Mouse (Mus musculus) 3134 (cell line): ENCODE measurements around the gene Dlx6.

Experiments
- DNase-seq: peaks from one replicate; pipeline ENCODE4 v3.0.0-alpha.2; 2011; ENCODE audit warnings: low spot score; ENCODE audit not compliant: insufficient read length; ENCODE audit errors: extremely low read depth

Gene Dlx6

DNA sequence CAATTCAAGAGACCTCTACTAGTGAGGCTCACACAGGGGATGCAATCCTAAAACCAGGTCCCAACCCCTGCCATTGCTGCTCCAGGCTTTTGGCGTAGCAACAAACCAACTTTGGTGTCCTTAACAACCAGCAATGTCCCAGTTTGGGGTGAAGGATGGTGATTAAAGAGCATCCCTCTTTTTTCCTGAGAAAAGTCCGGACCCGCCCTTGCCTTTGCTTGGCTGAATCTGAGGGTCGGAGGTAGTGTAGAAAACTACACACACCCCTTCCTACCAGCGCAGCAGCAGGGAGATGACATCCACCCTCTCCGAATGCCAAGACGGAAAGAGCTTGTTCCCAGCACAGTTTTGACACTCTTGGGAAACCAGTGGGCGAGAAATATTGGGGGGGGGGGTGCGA lies 12.5 kb downstream of the Dlx6 start:
- no peak for DNase-seq

DNA sequence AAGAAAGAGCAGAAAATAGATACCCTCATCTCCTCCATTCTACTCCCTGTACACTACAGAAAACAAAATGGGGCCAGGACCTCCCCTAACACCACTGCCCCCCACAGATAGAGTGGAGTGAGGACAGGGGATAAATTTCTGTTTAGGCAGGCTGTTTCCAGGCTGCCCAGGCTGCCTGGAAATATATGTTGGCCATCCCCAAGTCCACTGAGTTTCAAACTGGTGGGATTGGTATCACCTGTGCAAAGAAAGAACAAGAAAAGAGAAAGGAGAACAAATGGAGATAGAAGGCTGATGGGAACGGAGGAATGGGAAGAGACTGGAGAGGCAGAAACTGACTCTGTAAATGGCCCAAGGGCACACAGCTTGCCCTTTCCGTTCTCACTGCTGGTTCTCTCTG lies 13.1 kb downstream of the Dlx6 start:
- no peak for DNase-seq

- no peak for DNase-seq
These were observed 13.6 kb downstream of the Dlx6 start for GRCm38 (mm10) chr6:6876731-6877130.

GRCm38 (mm10) chr6:6877346-6877910 lies 14.3 kb downstream of the Dlx6 start:
- no peak for DNase-seq

DNA sequence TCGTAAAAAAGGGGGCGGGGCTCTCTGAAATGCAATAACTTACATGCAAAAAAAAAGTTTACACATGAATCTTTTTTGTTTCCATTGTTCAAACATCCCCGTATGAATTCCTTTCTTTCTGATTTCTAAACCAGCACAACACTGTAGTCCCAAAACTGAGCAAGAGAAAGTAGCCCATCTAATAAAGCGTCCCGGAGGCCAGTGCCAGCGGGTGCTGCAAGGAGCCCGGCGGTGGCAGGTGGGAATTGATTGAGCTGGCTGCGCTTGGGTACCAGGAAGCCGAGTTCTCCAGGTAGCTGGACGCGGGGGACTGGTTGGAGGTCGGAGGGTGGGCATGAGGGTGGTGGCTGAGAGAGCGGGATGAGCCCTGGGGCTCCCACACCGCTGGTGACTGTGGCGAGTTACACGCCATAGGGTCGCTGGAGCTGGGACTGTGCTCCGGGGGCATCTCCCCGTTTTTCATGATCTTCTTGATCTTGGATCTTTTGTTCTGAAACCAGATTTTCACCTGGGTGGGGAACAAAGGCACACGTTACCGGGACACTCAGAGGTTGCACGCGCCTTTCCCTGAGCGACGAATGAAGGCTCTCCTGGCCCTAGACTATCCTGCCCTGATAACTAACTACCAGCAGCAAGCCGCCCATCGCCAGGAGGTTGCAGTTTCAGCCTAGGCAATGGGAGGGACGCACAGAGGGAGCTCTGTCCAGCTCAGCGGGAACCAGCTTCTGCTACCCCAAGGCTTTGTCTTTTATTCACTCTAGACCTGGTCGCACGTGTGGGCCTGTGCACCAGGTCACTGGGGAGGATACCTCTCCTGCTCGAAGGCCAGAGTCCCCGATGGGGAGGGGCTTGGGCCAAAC lies 15.1 kb downstream of the Dlx6 start:
- DNase-seq, result no peak

DNA sequence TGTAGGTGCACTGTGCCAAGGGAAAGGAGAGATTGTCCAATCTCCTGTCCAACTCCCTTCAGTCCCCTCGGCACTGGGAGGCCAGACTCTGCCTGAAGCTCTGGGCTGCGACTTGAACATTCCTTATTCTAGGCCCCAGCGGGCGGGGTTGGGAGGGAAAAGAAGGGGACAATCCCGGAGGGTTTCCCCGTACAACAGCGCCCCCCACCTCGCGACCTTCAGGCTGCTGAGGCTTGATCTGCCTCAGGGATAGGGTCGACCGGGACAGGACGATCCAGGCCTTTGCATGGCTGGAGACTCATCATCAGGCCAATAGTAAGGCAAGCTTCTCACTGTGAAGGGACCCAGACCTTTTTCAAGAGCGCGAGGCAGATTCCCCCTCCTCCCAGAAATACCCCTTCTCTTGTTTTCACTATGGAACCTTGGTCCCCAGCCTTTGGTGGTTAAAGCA lies 15.7 kb downstream of the Dlx6 start:
- DNase-seq, result no peak

GRCm38 (mm10) chr6:6879371-6880325 lies 16.5 kb downstream of the Dlx6 start:
- no peak for DNase-seq

DNA sequence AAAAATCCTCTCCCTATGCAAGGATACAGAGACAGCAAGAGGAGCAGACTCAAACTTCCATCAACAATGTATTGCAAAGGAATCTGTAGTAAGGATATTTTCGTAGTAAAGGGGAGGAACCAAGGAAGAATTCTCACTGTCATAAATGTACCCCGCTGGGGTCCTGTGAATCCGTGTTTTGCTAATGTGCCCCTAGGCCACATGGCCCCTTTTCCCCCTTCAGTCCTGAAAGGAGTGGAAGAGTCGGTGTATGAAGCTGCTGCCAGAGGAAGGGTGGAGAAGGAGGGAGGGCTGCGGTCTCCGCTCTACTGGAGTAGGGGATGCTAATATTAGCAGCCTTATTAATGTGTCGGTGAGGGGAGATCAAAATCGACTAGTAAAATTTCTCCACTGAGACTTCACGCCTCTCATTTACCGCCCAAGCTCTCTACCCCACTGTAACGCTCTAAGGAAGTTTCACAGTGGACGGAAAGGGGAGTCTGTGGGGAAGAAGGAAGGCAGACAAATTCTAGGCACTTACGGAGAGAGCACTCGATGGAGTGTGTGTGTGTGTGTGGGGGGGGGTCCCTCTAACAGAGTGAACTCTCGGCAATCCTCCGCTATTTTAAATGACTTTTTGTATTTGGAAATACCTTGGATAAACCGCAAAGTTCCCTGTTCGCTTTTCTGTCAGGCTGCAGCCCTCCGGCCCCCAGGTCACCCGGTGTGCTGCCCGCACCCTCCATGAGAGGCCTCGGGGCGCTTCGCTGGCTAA lies 17.4 kb downstream of the Dlx6 start:
- no peak for DNase-seq

- DNase-seq, result no peak
These were observed 18.0 kb downstream of the Dlx6 start for GRCm38 (mm10) chr6:6881115-6881637.

DNA sequence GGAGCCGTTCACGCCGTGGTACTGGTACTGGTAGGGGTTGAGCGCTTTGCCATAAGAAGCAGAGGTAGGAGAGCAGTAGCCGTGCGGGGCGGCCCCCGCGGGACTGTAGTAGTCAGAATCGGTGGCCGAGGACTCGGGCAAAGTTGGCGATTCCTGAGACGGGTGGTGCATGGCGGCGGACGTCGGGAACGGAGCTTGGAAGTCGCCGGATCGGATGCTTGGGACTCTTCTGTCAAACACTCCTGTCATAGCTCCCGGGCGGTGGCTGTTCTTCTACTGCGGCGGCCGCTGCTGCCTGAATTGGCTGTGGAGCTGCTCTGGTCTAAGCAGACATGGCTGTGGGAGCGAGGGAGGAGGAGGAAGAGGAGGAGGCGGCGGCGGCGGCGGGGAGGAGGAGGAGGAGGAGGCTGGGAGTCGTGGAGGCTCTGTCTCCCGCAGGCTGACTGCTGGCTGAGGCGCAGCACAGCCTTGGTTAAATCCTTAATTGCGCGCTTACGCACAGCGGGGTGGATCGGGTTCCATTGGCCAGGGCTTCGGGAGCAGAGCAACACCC lies 18.6 kb downstream of the Dlx6 start, which contains the start of gene Dlx5:
Gene Dlx5, minus strand, starts transcription at position 448 of the 553 bp plus-strand sequence.
- DNase-seq, result no peak

DNA sequence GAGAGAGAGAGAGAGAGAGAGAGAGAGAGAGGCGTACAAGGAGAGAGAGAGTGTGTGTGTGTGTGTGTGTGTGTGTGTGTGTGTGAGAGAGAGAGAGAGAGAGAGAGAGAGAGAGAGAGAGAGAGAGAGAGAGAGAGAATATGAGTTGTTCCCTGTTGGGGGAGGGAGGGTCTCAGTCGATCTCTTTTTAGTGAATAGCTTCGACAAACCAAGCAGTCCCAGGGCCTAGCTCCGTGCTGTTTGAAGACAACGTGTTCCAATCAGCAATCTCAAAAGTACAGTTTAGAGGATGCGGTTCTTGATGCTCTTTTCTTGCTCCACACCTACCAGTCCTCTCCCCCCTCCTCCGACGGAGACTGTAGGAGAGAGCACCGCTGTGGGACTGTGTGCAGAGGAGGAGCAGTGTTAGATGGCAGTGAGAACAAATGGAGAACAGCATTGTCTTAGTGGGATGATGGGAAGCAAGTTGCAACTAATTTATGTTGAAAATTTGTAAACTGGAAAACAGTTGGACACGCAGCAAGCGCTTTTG lies 19.2 kb downstream of the Dlx6 start:
- no peak for DNase-seq

- no peak for DNase-seq
These were observed 21.8 kb downstream of the Dlx6 start for GRCm38 (mm10) chr6:6884897-6885296.

- no peak for DNase-seq
These were observed 23.1 kb downstream of the Dlx6 start for GRCm38 (mm10) chr6:6886225-6886624.

DNA sequence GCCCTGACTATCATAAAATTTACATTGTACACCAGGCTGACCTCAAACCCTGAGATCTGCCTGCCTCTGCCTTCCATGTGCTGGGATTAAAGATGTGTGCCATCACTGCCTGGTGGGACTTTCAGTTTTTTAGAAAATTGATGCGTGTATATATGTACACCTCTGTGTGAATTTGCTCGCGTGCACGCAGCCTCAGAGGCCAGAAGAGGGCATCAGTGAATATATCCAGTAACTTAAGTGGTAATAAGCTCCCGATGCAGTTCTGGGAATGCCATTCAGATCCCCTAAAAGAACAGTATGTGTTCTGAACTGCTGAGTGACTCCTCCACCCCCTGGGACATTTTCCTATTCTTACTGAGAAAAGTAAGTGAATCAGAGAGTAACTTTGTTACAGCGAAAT lies 26.9 kb downstream of the Dlx6 start:
- DNase-seq, result no peak

- DNase-seq, result peak; percentile 33
These were observed 46.5 kb downstream of the Dlx6 start for GRCm38 (mm10) chr6:6909586-6909985.

- no peak for DNase-seq
These were observed 51.2 kb downstream of the Dlx6 start for GRCm38 (mm10) chr6:6914304-6914703.

GRCm38 (mm10) chr6:6914849-6915525 lies 51.9 kb downstream of the Dlx6 start:
- peak; percentile 14 for DNase-seq

DNA sequence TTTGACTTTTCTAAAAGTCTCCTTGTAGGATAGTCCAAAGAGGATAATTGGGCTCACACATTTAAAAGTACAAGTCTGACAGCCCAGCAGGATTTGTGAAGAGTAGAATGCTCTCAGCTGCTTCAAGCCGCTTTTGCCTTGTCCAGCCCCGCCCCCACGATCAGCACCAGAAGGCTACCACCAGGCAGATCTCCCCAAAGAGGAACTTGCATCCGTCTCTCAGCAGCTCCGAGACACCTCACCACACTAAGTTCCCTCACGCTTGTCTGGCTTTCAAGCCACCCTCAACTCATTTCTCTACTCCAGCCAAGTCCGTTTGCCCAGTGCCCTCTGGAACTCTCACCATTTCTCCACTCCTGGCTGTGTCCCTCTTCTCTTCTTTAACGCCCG lies 52.4 kb downstream of the Dlx6 start:
- DNase-seq, result no peak

- no peak for DNase-seq
These were observed 54.2 kb downstream of the Dlx6 start for GRCm38 (mm10) chr6:6917334-6917733.
